Mouse (Mus musculus) liver, embryonic 16.5 days (tissue): Measurements from ENCODE around the gene Brd3os. TPM values are rescaled to one million over a fixed set of nuclear protein-coding genes. Genes with fewer than 3 reads are reported as not detected.

Source experiments
- ATAC-seq: fragments of 200-750 bp; cut with Nextera tagmentation; 2 replicates; pipeline ENCODE4 v1.8.0; 2017; ENCODE audit warnings: low read depth, mild to moderate bottlenecking, moderate number of reproducible peaks, moderate library complexity
- H3K27ac ChIP-seq: fragments of 300-500 bp; sonication (generic); 2 replicates; pipeline ENCODE4 v1.5.1; 2014; ENCODE audit warnings: mild to moderate bottlenecking, low read length
- H3K27me3 ChIP-seq: fragments of 300-500 bp; sonication (generic); 2 replicates; pipeline ENCODE4 v1.6.1; 2014; ENCODE audit warnings: low read depth, low read length, mixed read lengths; ENCODE audit not compliant: control insufficient read depth, insufficient read depth
- H3K36me3 ChIP-seq: fragments of 300-500 bp; sonication (generic); 2 replicates; pipeline ENCODE4 v1.6.1; 2014; ENCODE audit warnings: mild to moderate bottlenecking; ENCODE audit not compliant: control insufficient read depth, insufficient read depth
- H3K4me1 ChIP-seq: fragments of 300-500 bp; sonication (generic); 2 replicates; pipeline ENCODE4 v1.6.1; 2014; ENCODE audit warnings: low read depth, low read length, mixed read lengths; ENCODE audit not compliant: control insufficient read depth
- H3K4me2 ChIP-seq: fragments of 300-500 bp; sonication (generic); 2 replicates; pipeline ENCODE4 v1.6.1; 2014; ENCODE audit warnings: low read depth, low read length, mixed read lengths
- H3K4me3 ChIP-seq: fragments of 300-500 bp; sonication (generic); 2 replicates; pipeline ENCODE4 v1.5.1; 2014; ENCODE audit warnings: low read depth, mild to moderate bottlenecking, low read length
- H3K9ac ChIP-seq: fragments of 300-500 bp; sonication (generic); 2 replicates; pipeline ENCODE4 v1.6.1; 2014; ENCODE audit warnings: low read depth, low read length
- H3K9me3 ChIP-seq: fragments of 300-500 bp; sonication (generic); replicated peaks from 2 replicates; pipeline ENCODE4 v1.6.1; 2016; ENCODE audit warnings: low read length; ENCODE audit not compliant: control insufficient read depth
- WGBS: fragments of 180-500 bp; shearing (Covaris S2); extraction: QIAGEN DNeasy Blood & Tissue Kit; methylation state at CpG from one replicate; pipeline ENCODE4 v1.1.7; 2014; ENCODE audit not compliant: insufficient replicate concordance; 5-methylcytosine and 5-hydroxymethylcytosine counted together
- polyA plus RNA-seq: library from polyadenylated mRNA; unstranded; fragments of >200 nt; fragmentation: Nextera tagmentation; extraction: Ambion mirVana; gene quantifications from 2 replicates; pipeline ENCODE4 v1.2.1, GENCODE M21; 2015

Brd3os gene
- polyA plus RNA-seq, 1 experiment from 2014 or later: 0.67 TPM

DNA sequence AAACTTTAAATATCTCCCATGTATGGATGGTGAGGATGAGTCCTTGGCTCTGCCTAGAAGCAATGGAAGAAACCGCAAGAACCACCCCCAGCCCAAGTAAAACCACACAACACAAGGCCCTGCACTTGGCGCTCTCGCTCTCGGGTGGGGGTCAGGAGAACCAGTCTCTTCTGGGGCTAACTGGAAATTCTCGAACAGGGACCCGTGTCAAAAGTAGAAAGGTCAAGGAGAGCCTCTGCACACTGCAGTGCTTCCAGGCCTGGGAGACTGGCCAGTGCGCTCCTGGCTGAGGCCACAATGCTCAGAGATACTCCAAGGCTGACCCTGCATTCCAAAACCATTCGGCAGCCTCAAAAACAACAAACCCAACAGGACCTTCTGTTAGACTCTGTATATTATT, 4.7 kb downstream of the Brd3os start:
- no peak overlapping the region for H3K4me2 ChIP-seq
- no peak overlapping the region for H3K9ac ChIP-seq
- H3K4me1 ChIP-seq: peaks cover 11% of the 10 kb centered on the region
- 90% methylated on average over 8 of the region's 8 CpGs for WGBS
- H3K4me3 ChIP-seq: no peak overlapping the region
- H3K27ac ChIP-seq: no peak overlapping the region
- no peaks in the 10 kb centered on the region for H3K9me3 ChIP-seq
- H3K36me3 ChIP-seq: peaks cover 36% of the 10 kb centered on the region
- H3K27me3 ChIP-seq: no peaks in the 10 kb centered on the region
- ATAC-seq: no peak

DNA sequence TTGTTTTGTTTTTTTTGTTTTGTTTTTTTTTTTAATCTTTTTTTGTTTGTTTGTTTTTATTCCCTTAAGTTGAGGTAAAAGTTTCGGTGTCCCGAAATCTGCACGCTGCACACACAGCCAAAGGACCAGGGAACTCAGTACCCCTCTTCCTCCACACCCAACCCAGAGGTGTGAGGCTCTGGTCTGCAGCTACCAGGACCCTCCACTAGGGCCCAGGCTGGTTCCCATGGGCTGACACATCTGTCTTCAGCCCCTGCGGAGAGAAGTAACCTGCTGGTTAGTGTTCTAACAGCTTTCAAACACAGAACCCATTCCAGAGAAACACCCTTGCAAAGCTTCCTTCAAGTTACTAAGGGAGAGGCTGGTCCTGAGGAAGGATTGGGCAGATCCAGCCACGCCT, 5.7 kb downstream of the Brd3os start:
- no peak for ATAC-seq
- H3K4me3 ChIP-seq: no peak overlapping the region
- no peak overlapping the region for H3K4me2 ChIP-seq
- H3K4me1 ChIP-seq: peaks cover 3% of the 10 kb centered on the region
- no peaks in the 10 kb centered on the region for H3K27me3 ChIP-seq
- peaks cover 44% of the 10 kb centered on the region for H3K36me3 ChIP-seq
- no peak overlapping the region for H3K27ac ChIP-seq
- no peak overlapping the region for H3K9ac ChIP-seq
- no peaks in the 10 kb centered on the region for H3K9me3 ChIP-seq
- 83% methylated on average over 5 of the region's 5 CpGs for WGBS

DNA sequence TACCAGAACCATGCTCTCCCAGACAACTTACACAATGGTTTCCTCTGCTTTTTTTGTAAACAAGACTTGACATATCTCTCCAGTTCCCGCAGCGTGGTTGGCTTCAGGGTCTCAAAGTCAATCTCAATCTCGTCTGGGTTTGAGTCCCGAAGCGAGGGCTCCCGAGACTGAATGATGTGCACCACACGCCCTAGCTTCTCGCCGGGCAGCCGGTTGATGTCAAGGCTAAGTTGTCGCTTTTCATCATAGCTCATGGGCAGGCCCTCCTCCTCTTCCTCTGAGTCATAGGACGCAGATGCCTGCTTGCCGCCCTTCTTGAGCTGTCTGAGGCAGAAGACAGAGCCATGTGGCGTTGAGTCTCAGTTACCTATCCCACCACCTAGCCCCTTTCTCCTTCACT, 8.1 kb downstream of the Brd3os start:
- Histone ChIP-seq H3K36me3 (peaks cover 61% of the 10 kb centered on the region), H3K27me3 (no peaks in the 10 kb centered on the region), H3K4me2 (no peak overlapping the region), H3K9ac (no peak overlapping the region), H3K4me1 (no peaks in the 10 kb centered on the region), H3K9me3 (no peaks in the 10 kb centered on the region), H3K27ac (no peak overlapping the region), H3K4me3 (no peak overlapping the region)
- 82% methylated on average over 14 of the region's 14 CpGs for WGBS
- no peak for ATAC-seq

DNA sequence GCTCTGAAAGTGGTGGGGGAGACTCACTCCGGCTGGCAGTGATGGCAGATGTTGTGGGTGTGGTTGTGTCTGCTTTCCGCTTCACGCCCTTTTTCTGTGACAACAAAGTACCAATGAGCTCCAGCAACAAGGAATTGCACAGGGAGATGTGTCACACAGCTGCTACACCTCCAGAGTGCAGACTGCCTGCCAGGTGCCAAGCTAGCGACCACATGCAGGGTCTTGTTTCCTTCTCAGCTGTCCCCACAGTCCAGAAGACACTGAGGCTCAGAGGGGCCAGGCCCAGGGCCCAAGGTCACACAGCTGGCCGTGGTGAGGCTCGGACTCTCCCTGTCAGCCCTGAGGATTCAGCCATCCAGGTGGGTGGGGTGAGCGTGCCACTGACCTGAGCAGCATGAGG, 17.6 kb downstream of the Brd3os start:
- H3K4me1 ChIP-seq: no peaks in the 10 kb centered on the region; the same call in 1 of the 2 replicates
- 78% methylated on average over 7 of the region's 7 CpGs for WGBS
- no peak overlapping the region for H3K4me2 ChIP-seq
- no peak for ATAC-seq
- no peaks in the 10 kb centered on the region for H3K9me3 ChIP-seq
- H3K36me3 ChIP-seq: peaks cover 58% of the 10 kb centered on the region
- H3K4me3 ChIP-seq: no peak overlapping the region
- no peak overlapping the region for H3K9ac ChIP-seq
- H3K27ac ChIP-seq: no peak overlapping the region
- no peaks in the 10 kb centered on the region for H3K27me3 ChIP-seq

DNA sequence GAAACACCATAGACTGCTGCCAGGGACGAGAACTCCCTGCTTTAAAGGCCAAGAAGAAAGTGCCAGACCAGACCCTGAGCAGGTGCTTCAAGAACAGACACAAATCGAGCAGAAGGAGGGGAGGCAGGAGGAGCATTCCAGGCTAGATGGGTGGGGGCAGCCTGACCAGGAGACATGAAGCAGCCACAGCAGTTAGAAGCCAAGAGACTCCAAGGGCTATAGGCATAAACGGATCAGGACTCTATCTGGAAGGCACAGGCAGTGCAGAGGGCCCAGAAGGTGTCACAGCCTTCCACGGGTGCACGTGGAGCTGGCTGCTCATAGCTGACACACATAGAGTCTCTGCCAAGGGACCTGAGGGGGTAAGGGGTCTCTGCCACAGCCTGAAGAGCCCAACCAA, 18.0 kb downstream of the Brd3os start:
- Histone ChIP-seq H3K4me3 (no peak overlapping the region), H3K4me1 (no peaks in the 10 kb centered on the region; the same call in 1 of the 2 replicates), H3K9me3 (no peaks in the 10 kb centered on the region), H3K36me3 (peaks cover 58% of the 10 kb centered on the region), H3K27ac (no peak overlapping the region), H3K9ac (no peak overlapping the region), H3K4me2 (no peak overlapping the region), H3K27me3 (no peaks in the 10 kb centered on the region)
- no peak for ATAC-seq
- WGBS: 62% methylated on average over 5 of the region's 5 CpGs

DNA sequence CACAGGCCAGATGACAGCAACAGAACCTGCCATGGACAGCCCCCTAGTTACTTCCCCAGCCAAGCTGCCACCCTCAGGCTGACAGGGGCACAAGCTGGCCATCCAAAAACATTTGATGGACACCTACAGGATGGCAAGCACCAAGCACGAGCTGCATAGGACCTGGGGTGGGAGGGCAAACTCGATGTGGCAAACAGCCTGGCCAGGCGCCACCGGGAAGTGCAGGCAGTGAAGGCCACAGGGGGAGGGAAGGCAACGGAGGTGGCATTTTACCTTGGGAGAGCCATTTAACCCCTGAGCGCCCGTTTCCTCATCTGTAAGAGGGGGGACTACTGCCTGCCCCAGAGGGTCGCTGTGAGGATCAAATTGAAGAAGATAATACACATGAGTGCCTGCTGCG, 18.5 kb downstream of the Brd3os start:
- WGBS: 65% methylated on average over 9 of the region's 9 CpGs
- Histone ChIP-seq H3K4me2 (no peak overlapping the region), H3K9me3 (no peaks in the 10 kb centered on the region), H3K27ac (no peak overlapping the region), H3K27me3 (no peaks in the 10 kb centered on the region), H3K4me3 (no peak overlapping the region), H3K9ac (no peak overlapping the region), H3K36me3 (peaks cover 55% of the 10 kb centered on the region), H3K4me1 (peaks cover 2% of the 10 kb centered on the region)
- ATAC-seq: no peak

DNA sequence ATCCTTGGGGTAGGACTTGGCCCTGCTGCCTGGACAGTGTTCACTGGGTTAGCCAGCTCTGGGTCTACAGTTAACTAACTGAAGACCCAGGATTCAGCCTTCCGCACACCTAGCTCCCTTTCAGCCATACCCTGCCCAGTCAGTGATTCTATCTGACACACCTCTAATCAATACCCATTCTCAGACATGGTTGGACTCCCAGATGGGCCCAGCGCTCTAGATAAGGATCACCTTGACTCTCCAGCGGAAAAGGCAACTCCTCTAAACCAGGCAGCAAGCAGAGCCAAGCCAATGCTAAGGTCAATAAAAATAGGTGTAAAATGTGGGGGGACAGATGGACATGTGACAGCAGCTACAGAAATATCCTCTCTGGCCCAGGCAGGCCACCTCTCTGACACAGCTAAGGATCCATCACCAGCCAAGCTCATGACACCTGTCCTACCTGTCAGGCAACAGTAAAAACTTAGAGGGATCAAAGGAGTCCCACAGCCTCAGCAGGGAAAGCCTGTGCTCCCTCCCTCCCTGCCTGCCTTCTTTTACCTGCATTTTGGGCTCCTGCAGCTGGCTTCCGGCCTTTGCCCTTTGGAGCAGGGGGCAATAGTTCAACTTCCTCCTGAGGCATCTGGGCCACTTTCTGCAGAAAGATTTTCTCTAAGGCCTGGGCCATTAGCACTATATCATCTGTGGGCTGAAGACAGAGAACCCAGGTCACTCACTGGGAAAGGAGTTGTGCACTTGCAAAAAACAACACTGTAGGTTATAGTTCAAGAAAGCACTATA, 19.9 kb downstream of the Brd3os start:
- Histone ChIP-seq H3K4me2 (no peak overlapping the region), H3K9me3 (no peaks in the 10 kb centered on the region), H3K4me3 (no peak overlapping the region), H3K9ac (no peak overlapping the region), H3K27me3 (no peaks in the 10 kb centered on the region), H3K36me3 (peaks cover 48% of the 10 kb centered on the region), H3K27ac (no peak overlapping the region), H3K4me1 (peaks cover 3% of the 10 kb centered on the region)
- 59% methylated on average over 4 of the region's 4 CpGs for WGBS
- ATAC-seq: peak; percentile 39; the same call in 1 of the 2 replicates

DNA sequence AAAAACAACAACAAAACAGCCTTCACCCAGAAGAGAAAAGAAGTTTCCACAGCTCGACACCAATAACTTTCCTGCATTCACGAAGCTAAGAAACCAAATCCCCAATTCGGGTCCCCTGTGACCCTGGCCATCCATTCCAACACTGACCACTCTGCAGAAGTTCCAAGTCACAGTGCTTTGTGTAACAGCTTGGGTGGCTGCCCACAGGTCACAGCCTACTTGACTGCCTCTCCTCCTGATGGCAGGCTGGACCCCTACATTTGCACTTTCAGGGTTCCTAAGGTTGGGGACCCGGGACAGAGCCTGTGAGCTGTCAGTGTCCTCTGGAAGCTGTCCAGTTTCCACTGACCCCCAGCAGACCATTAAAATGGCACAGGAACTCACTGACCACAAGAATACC, 20.8 kb downstream of the Brd3os start:
- H3K27me3 ChIP-seq: no peaks in the 10 kb centered on the region
- peaks cover 4% of the 10 kb centered on the region for H3K4me1 ChIP-seq
- WGBS: 73% methylated on average over 4 of the region's 4 CpGs
- H3K36me3 ChIP-seq: peaks cover 40% of the 10 kb centered on the region
- no peak overlapping the region for H3K9ac ChIP-seq
- no peak overlapping the region for H3K27ac ChIP-seq
- no peak overlapping the region for H3K4me3 ChIP-seq
- no peak overlapping the region for H3K4me2 ChIP-seq
- ATAC-seq: no peak
- H3K9me3 ChIP-seq: no peaks in the 10 kb centered on the region

DNA sequence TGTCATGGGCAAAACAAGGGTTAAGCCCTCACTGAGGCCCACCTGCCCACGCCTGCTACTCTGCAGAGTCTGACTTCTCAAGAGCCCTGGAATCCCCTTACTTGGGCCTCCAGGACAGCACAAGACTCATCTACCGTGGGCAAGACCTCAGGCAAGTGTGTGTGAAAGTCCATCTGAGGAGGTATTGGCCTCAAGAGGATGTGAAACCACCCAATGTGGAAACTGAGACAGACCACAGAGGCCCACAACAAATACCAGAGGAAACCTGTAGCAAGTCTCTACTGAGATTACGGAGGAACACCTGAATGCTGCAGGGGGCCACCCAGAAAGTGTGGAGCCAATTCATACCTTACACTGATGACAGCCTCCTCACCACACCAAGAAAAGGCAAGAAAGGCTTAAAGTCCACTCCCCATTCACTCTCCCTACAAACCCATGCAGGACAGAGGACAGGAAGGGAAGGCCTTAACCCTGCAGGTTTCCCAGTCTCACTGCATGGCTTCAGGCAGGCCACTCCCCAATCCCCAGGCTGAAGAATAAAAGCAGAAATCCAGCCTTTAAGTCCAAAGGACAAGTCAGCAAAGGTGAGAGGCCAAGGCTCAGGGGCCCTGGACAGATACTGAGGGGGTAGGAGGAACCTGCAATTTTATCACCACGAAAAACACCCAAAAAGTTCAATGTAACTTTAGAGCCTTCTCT, 27.3 kb downstream of the Brd3os start:
- Histone ChIP-seq H3K27me3 (no peaks in the 10 kb centered on the region), H3K4me2 (peak overlapping the region; percentile 21), H3K27ac (peak overlapping the region; percentile 84), H3K9me3 (no peaks in the 10 kb centered on the region), H3K4me1 (peaks cover 63% of the 10 kb centered on the region), H3K36me3 (no peaks in the 10 kb centered on the region), H3K9ac (peak overlapping the region; percentile 31; the same call in 1 of the 2 replicates), H3K4me3 (no peak overlapping the region)
- WGBS: 46% methylated on average over 4 of the region's 4 CpGs
- ATAC-seq: peak; percentile 4; the same call in 1 of the 2 replicates
